Mouse (Mus musculus) megakaryocyte, embryonic 14.5 days (primary cell): ENCODE measurements at regions not wholly inside any gene's neighbourhood (a gene's known extent, or its start where the extent isn't known, plus 50 kb on each side); places are given as distances from the start of the nearest gene placed in this dataset.

Experiments
- H3K27me3 ChIP-seq: replicated peaks from 2 replicates; pipeline ENCODE3; 2012; ENCODE audit warnings: inconsistent platforms
- H3K36me3 ChIP-seq: replicated peaks from 2 replicates; pipeline ENCODE3; 2012; ENCODE audit warnings: low read length, inconsistent platforms, mixed read lengths
- H3K4me1 ChIP-seq: 2 replicates; pipeline ENCODE4 v1.6.1; 2012; ENCODE audit warnings: inconsistent platforms
- H3K4me3 ChIP-seq: replicated peaks from 2 replicates; pipeline ENCODE3; 2012; ENCODE audit warnings: moderate library complexity, mild to moderate bottlenecking, inconsistent platforms
- H3K9me3 ChIP-seq: 2 replicates; pipeline ENCODE4 v1.6.1; 2012; ENCODE audit warnings: inconsistent platforms
- FLI1 ChIP-seq: IDR thresholded peaks from 2 replicates; pipeline ENCODE4 v1.6.1; 2012; ENCODE audit warnings: low read length, inconsistent platforms, mixed read lengths
- GATA1 ChIP-seq: IDR thresholded peaks from 3 replicates; pipeline ENCODE4 v1.6.1; 2012; ENCODE audit warnings: mixed read lengths, low read length, inconsistent platforms, borderline replicate concordance

GRCm38 (mm10) chr16:95138809-95139208 lies 118.5 kb upstream of the Kcnj15 start:
- H3K9me3 ChIP-seq, result no peaks in the 10 kb centered on the region
- H3K36me3 ChIP-seq, result no peaks in the 10 kb centered on the region
- no peaks in the 10 kb centered on the region for H3K4me1 ChIP-seq
- peaks cover 6% of the 10 kb centered on the region for H3K27me3 ChIP-seq
- H3K4me3 ChIP-seq, result no peak overlapping the region
- no peak for TF ChIP-seq GATA1
- TF ChIP-seq FLI1, result no peak

GRCm38 (mm10) chr16:95141510-95142394 lies 115.6 kb upstream of the Kcnj15 start:
- Histone ChIP-seq H3K4me1 (no peaks in the 10 kb centered on the region), H3K36me3 (no peaks in the 10 kb centered on the region), H3K4me3 (no peak overlapping the region), H3K27me3 (peaks cover 7% of the 10 kb centered on the region), H3K9me3 (no peaks in the 10 kb centered on the region)
- TF ChIP-seq GATA1, result no peak
- no peak for TF ChIP-seq FLI1

- TF ChIP-seq GATA1, result no peak
- TF ChIP-seq FLI1, result no peak
- H3K4me1 ChIP-seq, result no peaks in the 10 kb centered on the region
- H3K36me3 ChIP-seq, result no peaks in the 10 kb centered on the region
- no peaks in the 10 kb centered on the region for H3K9me3 ChIP-seq
- H3K27me3 ChIP-seq, result no peaks in the 10 kb centered on the region
- H3K4me3 ChIP-seq, result no peak overlapping the region
These were observed 106.9 kb upstream of the Kcnj15 start for GRCm38 (mm10) chr16:95150499-95150898.

- no peak overlapping the region for H3K4me3 ChIP-seq
- no peaks in the 10 kb centered on the region for H3K27me3 ChIP-seq
- H3K36me3 ChIP-seq, result no peaks in the 10 kb centered on the region
- no peaks in the 10 kb centered on the region for H3K4me1 ChIP-seq
- no peaks in the 10 kb centered on the region for H3K9me3 ChIP-seq
- TF ChIP-seq FLI1, result no peak
- TF ChIP-seq GATA1, result no peak
These were observed 105.9 kb upstream of the Kcnj15 start for GRCm38 (mm10) chr16:95151499-95151898.

- no peaks in the 10 kb centered on the region for H3K27me3 ChIP-seq
- H3K36me3 ChIP-seq, result no peaks in the 10 kb centered on the region
- H3K4me3 ChIP-seq, result no peak overlapping the region
- no peaks in the 10 kb centered on the region for H3K9me3 ChIP-seq
- no peaks in the 10 kb centered on the region for H3K4me1 ChIP-seq
- no peak for TF ChIP-seq FLI1
- no peak for TF ChIP-seq GATA1
These were observed 105.4 kb upstream of the Kcnj15 start for GRCm38 (mm10) chr16:95151914-95152313.

- no peaks in the 10 kb centered on the region for H3K36me3 ChIP-seq
- H3K27me3 ChIP-seq, result no peaks in the 10 kb centered on the region
- no peaks in the 10 kb centered on the region for H3K9me3 ChIP-seq
- H3K4me1 ChIP-seq, result no peaks in the 10 kb centered on the region
- TF ChIP-seq FLI1 (no peak), GATA1 (no peak)
- no peak overlapping the region for H3K4me3 ChIP-seq
These were observed 104.5 kb upstream of the Kcnj15 start for GRCm38 (mm10) chr16:95152742-95153383.

- TF ChIP-seq FLI1 (no peak), GATA1 (no peak)
- Histone ChIP-seq H3K27me3 (peaks cover 7% of the 10 kb centered on the region), H3K36me3 (no peaks in the 10 kb centered on the region), H3K4me3 (no peak overlapping the region), H3K9me3 (peaks cover 17% of the 10 kb centered on the region; the same call in 1 of the 2 replicates), H3K4me1 (peaks cover 9% of the 10 kb centered on the region)
These were observed 89.0 kb upstream of the Kcnj15 start for GRCm38 (mm10) chr16:95168349-95168748.

- Histone ChIP-seq H3K4me1 (peaks cover 9% of the 10 kb centered on the region), H3K4me3 (no peak overlapping the region), H3K9me3 (peaks cover 19% of the 10 kb centered on the region; the same call in 1 of the 2 replicates), H3K27me3 (peaks cover 7% of the 10 kb centered on the region), H3K36me3 (no peaks in the 10 kb centered on the region)
- no peak for TF ChIP-seq FLI1
- TF ChIP-seq GATA1, result no peak
These were observed 88.0 kb upstream of the Kcnj15 start for GRCm38 (mm10) chr16:95169346-95169745.

- no peaks in the 10 kb centered on the region for H3K36me3 ChIP-seq
- peaks cover 5% of the 10 kb centered on the region for H3K27me3 ChIP-seq
- peaks cover 2% of the 10 kb centered on the region; the same call in 1 of the 2 replicates for H3K9me3 ChIP-seq
- no peak overlapping the region for H3K4me3 ChIP-seq
- H3K4me1 ChIP-seq, result no peaks in the 10 kb centered on the region
- no peak for TF ChIP-seq GATA1
- TF ChIP-seq FLI1, result no peak
These were observed 76.8 kb upstream of the Kcnj15 start for GRCm38 (mm10) chr16:95180562-95180961.

GRCm38 (mm10) chr16:95185341-95185740 lies 72.0 kb upstream of the Kcnj15 start:
- Histone ChIP-seq H3K36me3 (no peaks in the 10 kb centered on the region), H3K9me3 (peaks cover 2% of the 10 kb centered on the region; the same call in 1 of the 2 replicates), H3K4me1 (no peaks in the 10 kb centered on the region; the same call in 1 of the 2 replicates), H3K4me3 (no peak overlapping the region), H3K27me3 (peaks cover 9% of the 10 kb centered on the region)
- TF ChIP-seq FLI1 (no peak), GATA1 (no peak)
